Mouse (Mus musculus) erythroblast, embryonic 14.5 days (primary cell): ENCODE measurements around the gene Arhgap28.

Experiments
- GATA1 ChIP-seq: IDR thresholded peaks from 2 replicates; pipeline ENCODE4 v1.6.1; 2012; ENCODE audit warnings: low read length, inconsistent platforms, mixed read lengths
- TAL1 ChIP-seq: IDR thresholded peaks from 3 replicates; pipeline ENCODE4 v1.6.1; 2012; ENCODE audit warnings: low read length, inconsistent platforms, mixed read lengths

GRCm38 (mm10) chr17:67869731-67870601, 134.0 kb downstream of the Arhgap28 start:
- no peak for TF ChIP-seq GATA1
- no peak for TF ChIP-seq TAL1
